Mouse (Mus musculus) spleen, adult 2 months (tissue): Measurements from ENCODE around the gene Agtrap.

Experiments
- CTCF ChIP-seq: fragments of 200-500 bp; IDR thresholded peaks from 2 replicates; pipeline ENCODE4 v1.5.1; 2011; ENCODE audit warnings: mild to moderate bottlenecking, inconsistent platforms; ENCODE audit not compliant: insufficient read depth, insufficient read length, insufficient replicate concordance; ENCODE audit errors: extremely low read depth
- POLR2A ChIP-seq: fragments of 200-500 bp; IDR thresholded peaks from 2 replicates; pipeline ENCODE4 v1.6.1; 2011; ENCODE audit warnings: low read depth, low read length, inconsistent platforms

- TF ChIP-seq CTCF (no peak), POLR2A (no peak)
Observed at GRCm38 (mm10) chr4:148121982-148122693, 34.3 kb upstream of the Agtrap start.
